Mouse (Mus musculus) ovary, postnatal 36 days (tissue): ENCODE measurements at regions not wholly inside any gene's neighbourhood (a gene's known extent, or its start where the extent isn't known, plus 50 kb on each side); places are given as distances from the start of the nearest gene placed in this dataset.

Experiments used
- DNase-seq: peaks from one replicate; pipeline ENCODE4 v3.0.0; 2022; ENCODE audit warnings: low spot score, mixed read lengths

DNA sequence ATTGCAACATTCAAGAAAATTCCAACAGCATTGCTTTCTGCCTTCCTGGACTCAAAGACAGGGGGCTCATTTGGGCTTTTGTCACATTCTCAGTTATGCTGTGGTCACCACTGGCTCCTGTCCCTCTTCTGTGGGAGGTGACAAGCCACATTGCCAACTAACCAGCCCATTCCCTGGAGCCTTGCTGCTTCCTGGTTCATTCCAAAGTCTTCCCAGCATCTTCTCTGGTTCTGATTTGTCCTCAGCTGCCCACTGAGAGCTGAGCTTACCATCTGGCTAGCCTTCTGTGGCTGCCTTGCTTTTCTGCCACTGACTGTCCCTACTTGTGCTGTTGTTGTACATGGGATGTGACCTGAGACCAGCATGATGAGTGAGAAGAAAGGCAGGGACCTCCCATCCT lies 111.0 kb downstream of the Cxcl12 start:
- no peak for DNase-seq

DNA sequence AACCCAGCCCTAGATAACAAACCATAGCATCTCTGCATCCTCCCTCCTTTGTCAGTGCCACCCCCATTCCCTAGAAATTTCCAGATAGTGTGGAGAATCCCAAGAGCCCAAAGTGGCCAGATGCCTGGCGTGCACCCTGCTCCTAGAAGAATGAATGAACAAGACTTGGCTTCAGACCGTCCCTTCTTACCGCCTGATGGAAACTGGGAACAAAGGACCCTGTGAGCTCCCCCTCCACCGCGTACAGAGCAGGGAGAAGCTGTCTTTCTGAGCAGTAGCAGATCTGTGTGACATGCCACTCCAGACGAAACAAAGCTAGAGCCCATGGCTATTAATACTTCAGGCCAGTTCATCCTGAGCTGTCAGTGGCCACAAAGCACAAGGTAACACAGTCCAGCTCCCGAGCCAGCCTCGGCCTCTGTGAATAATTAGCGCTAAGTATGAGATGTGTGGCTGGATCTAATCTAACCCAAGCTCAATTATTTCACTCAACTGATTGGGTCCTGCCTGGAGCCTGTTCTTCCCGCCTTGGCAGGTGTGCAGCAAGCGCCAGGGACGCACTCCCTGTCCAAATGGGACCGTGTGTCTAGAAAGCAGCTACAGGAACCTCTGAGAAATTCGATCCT lies 111.6 kb downstream of the Cxcl12 start:
- DNase-seq: no peak

GRCm38 (mm10) chr6:117280911-117281310 lies 112.6 kb downstream of the Cxcl12 start:
- no peak for DNase-seq

DNA sequence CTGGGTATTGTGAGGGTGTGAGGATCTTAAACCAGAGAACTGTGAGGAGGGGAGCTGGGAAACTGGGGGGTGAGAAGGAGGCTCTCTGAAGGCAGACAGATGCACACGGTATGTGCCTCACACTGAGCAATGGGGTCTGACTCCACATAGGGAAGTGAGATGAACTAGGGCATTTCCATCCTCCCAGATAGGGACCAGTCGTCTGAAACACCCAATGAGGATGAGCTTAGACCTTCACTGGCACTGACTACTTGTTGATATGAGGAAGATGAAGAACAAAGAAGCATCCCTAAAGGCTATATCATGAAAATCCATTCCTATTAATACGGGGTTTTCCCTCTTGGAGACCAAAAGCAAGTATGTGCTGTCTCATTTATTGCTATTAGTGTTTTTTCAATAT lies 115.3 kb downstream of the Cxcl12 start:
- no peak for DNase-seq

DNA sequence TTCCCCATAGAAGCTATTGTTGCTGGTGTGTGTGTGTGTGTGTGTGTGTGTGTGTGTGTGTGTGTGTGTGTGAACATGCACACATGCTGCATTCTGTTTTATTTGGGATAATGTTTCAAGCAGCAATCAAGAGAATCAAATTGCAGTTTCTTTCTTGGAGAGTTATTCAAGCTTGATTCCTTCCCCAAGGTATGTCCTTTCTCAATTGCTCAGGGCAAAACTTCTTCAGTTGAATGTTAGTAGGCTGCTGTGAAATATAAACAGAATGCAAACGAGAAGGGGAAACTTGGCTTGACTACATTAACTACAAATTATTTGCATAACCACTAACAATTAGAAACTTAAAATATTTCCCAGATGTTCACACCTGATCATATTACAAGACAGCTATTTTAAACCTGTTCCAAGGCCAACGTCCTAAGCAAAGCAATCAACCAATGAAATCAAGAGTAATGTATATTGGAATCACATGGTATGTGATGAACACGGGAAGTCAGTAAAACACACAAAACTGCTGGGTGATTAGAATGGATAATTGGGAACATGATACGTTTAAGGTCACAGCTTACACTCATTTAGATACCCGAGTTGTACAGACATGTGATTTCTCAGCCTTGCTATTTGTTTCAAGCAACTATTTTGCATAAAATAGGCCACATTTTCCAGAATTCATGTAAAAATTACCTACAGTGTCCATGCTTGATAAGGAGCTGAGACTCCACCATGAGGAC lies 116.2 kb downstream of the Cxcl12 start:
- no peak for DNase-seq

DNA sequence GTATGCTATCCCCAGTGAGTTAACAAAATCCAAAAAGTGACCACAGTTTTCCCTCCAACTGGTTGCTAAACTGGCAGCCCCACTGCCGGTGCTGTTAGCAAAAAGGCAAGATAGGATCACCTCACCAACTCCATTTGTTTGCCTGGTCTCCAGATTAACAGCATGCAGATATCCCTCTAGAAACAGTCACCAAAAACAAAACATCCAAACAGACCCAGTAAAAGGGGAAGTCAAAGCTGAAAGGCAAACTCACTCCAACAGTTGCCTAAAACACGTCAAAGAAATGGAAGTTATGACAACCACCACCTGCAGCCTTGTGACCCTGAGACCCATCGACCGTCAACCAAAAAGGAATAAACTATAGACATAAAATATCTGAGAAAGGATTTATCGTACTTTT lies 119.1 kb downstream of the Cxcl12 start:
- DNase-seq: no peak

- no peak for DNase-seq
These were observed 125.6 kb downstream of the Cxcl12 start for GRCm38 (mm10) chr6:117293780-117294465.

DNA sequence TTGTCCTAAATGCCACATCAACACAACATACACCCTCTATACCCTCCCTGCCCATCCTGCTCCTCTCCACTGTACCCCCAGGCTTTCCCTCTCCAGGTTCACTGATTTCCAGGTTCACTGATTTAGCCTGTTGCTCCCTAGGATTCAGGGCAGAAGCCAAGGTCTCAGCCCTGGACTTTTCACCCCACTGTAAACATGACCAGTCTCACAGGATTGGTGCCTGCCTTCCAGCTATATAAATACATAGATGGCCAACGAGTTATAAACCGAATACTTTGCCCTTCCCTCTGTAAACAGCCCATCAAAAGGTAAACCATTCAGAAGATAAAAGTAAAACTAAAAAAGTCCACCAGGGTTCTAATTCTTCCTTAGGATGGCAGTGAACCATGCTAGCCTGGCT lies 129.6 kb downstream of the Cxcl12 start:
- DNase-seq: no peak

DNA sequence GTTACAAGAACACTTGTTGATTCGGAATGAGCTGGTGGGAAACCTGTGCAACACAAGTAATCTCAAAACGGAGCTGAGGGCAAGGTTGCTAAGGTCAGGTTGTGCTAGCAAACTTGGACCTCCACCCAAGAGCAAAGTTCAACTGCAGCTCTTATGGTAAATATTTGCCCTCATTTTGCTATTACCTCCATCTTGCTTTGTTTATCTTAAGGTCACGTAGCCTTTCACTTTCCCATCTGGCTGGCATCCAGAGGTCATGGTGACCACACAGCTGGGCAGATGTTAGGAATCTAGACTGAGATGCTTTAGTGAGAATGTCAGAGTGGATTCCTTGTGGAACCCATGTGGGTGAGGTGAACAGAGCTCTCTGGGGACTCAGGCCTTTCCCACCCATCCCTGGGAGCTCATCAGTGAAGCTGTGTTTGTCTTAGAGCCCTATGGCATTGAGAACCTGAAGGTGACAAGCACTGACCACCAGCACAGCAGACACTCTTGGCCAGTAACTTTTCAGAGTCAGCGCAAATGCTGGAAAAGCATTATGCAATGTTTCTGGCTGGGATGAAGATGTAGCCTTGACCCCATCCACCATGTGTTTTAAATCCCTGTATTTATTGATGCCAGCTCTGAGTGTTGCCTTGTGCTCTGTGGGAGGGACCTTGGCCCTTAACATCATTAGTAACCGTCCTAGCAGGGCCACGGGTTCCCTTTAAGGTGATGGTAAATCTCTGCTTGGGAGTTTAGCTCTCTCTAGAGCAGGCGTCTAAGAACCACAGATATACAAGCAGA lies 131.4 kb downstream of the Cxcl12 start:
- no peak for DNase-seq

DNA sequence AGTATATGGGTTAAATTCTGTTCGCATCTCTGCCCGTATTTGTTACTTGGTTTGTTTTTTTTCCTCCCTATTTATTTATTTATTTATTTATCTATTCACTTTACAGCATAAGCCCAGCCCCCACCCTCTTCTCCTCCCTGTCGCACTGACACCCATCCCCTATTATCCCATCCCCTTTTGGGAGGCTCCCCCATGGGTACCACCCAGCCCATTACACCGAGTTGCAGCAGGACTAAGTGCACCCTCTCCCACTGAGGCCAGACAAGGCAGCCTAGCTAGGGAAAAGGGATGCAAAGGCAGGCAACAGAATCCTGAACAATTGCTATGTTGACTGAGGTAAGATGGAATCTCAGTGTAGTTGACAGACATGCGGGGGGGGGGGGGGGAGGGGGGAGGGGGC lies 135.0 kb downstream of the Cxcl12 start:
- no peak for DNase-seq

GRCm38 (mm10) chr6:117305736-117306250 lies 137.5 kb downstream of the Cxcl12 start:
- DNase-seq: no peak

GRCm38 (mm10) chr6:117308636-117309035 lies 140.3 kb downstream of the Cxcl12 start:
- no peak for DNase-seq

DNA sequence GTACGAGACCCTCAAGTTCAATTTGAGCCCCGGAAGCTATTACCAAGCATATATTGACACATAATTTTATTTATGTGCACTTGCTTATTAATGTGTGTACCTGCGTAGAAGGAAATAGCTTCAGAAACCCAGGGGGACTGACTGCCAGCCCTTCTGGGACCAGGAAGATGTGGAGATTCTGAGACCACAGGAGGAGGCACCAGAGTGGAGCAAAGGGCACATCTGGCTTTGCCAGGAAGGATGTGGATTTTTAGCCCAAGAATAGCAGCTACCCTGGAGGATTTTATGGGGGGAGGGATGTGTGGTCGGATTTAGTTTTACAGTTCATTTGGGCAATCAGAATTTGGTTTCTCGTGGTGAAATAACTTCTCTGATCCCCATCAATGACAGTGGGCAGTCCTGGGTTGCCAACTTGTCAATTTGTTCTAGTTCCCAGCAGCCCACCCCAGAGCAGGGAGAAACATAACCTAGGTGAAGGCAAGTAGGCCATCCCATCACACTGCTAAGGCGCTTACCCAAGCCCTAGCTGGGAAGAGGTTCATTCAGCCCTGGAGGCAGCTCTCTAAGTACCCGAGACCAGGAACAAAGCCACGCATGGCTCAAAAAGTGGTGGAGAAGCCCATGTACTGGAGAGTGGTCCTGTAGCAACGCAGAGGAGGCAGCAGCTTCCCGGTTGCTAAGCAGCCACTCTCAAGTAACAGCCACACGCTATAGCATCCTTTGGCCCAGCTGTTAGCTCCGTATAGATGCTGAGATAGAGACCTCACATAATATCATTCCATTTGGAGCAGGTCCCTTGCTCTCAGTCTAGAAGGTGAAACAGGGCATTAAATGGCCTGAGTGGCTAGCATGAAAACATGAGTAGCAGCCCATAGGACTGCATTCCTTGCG lies 144.8 kb downstream of the Cxcl12 start:
- no peak for DNase-seq

DNA sequence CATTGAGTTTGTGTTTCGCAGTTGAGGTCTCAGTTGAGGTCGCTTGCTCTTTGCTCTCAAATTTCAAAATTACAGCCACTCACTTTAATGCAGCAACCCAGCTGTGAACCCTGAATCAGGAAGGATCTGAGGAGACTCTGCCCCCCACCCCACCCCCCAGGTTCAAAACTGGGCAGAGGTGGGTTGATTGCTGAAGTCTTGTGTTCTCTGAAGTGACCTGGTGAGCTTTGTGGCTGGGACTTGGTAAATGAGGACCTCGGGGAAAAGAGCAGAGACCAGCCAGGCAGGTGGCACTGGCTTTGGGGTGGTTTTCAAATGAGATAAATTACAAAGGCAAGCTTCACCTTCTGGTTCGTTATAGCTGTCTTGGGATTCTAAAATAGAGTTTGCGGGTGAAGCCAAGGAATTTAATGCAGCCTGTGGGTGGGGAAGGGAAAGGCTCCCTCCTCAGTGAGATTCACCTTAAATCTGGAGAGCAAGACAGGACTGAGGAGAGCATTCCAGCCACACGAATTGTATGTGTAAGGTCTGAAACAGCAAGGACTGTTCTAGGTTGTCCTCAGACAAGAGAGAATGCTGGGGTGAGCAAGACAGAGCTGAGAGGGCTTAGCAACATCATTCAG lies 145.7 kb downstream of the Cxcl12 start:
- DNase-seq: no peak

DNA sequence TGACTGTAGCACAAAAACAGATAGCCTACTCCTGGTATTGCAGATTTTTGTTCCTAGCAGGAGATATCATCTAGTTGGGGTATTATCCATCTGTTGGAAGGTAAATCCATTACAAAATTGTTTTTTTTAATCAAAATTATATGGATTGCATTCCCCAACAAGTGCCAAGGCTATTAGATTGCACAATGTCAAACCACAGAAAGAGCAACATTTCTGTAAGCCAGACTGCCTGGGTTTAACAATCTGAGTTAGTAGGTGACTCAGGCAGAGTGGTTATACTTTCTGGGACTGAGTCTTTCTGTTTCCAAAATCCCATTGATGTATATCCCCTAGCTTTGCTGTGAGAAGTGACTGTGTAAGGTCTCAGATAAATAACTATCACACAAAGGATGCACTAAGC lies 155.0 kb downstream of the Cxcl12 start:
- DNase-seq: no peak

DNA sequence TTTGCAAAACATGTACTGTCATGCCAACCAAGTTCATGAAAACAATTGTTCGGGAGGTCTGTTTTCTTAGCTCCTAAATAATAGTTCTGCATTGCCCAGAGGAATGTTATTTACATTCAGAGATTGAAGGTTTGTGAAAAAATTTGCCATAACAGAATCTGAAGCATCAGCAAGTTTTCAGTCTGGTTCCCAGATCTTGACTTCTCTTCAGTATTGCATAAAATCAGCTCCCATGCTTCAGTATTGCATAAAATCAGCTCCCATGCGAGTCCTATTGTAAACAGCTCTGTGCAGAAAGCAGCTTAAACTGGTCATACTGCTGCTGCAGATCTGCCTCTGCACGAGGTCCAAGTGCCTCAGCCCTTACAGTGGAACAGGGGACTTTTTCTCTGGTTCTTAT lies 155.5 kb downstream of the Cxcl12 start:
- DNase-seq: no peak

GRCm38 (mm10) chr6:117326835-117327775 lies 158.8 kb downstream of the Cxcl12 start:
- DNase-seq: no peak

- DNase-seq: no peak
These were observed 161.0 kb downstream of the Cxcl12 start for GRCm38 (mm10) chr6:117329164-117329939.

DNA sequence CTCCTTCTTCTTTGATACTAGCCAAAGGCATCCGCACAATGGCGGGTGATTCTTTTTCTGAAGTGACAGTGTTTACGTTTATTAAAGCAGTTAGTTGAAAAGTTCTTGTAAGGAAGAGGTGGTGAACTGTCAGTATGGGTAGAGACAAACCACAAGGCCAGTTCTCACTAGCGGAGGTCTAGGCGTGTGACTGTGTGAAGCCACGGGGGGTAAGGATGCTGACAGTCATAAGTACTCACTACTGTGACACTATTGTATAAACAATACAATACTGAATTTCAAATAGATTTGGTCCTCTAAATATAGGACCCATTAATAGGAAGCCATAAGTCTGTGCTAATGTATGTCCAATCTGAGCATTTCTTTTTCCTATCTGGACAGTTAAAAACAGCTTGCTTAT lies 161.9 kb downstream of the Cxcl12 start:
- DNase-seq: no peak
